Mouse (Mus musculus) embryonic facial prominence, embryonic 14.5 days (tissue): ENCODE results near the gene Smyd3. TPM values are rescaled to one million over a fixed set of nuclear protein-coding genes. Genes with fewer than 3 reads are reported as not detected.
A peak's percentile ranks its signal among the peaks of the same experiment; 100 is the strongest.

ENCODE experiments used
- ATAC-seq: fragments of 200-750 bp; cut with Nextera tagmentation; 2 replicates; pipeline ENCODE4 v1.8.0; 2017; ENCODE audit warnings: low read depth, moderate number of reproducible peaks, moderate TSS enrichment
- DNase-seq: peaks from one replicate; pipeline ENCODE4 v3.0.0-alpha.2; 2015; ENCODE audit warnings: low spot score
- H3K27ac ChIP-seq: fragments of 300-500 bp; sonication (generic); replicated peaks from 2 replicates; pipeline ENCODE4 v1.5.1; 2014; ENCODE audit warnings: low read depth, mild to moderate bottlenecking, low read length, moderate library complexity
- H3K27me3 ChIP-seq: fragments of 300-500 bp; sonication (generic); replicated peaks from 2 replicates; pipeline ENCODE4 v1.6.1; 2014; ENCODE audit warnings: low read length; ENCODE audit not compliant: control insufficient read depth, insufficient read depth
- H3K36me3 ChIP-seq: fragments of 300-500 bp; sonication (generic); 2 replicates; pipeline ENCODE4 v1.6.1; 2014; ENCODE audit warnings: low read length, mixed read lengths; ENCODE audit not compliant: control insufficient read depth, insufficient read depth
- H3K4me1 ChIP-seq: fragments of 300-500 bp; sonication (generic); 2 replicates; pipeline ENCODE4 v1.6.1; 2014; ENCODE audit warnings: antibody characterized with exemption, low read length; ENCODE audit not compliant: control insufficient read depth, insufficient read depth
- H3K4me2 ChIP-seq: fragments of 300-500 bp; sonication (generic); 2 replicates; pipeline ENCODE4 v1.6.1; 2014; ENCODE audit warnings: low read depth, mild to moderate bottlenecking, low read length, moderate library complexity, mixed read lengths
- H3K4me3 ChIP-seq: fragments of 300-500 bp; sonication (generic); 2 replicates; pipeline ENCODE4 v1.5.1; 2014; ENCODE audit warnings: low read depth, mild to moderate bottlenecking, low read length
- H3K9ac ChIP-seq: fragments of 300-500 bp; sonication (generic); 2 replicates; pipeline ENCODE4 v1.6.1; 2014; ENCODE audit warnings: low read depth, mild to moderate bottlenecking, low read length, moderate library complexity, mixed read lengths
- H3K9me3 ChIP-seq: fragments of 300-500 bp; sonication (generic); 2 replicates; pipeline ENCODE4 v1.6.1; 2016; ENCODE audit warnings: low read length; ENCODE audit not compliant: control insufficient read depth
- WGBS: fragments of 180-500 bp; shearing (Covaris S2); extraction: QIAGEN DNeasy Blood & Tissue Kit; methylation state at CpG from one replicate; pipeline ENCODE4 v1.1.7; 2014; 5-methylcytosine and 5-hydroxymethylcytosine counted together
- polyA plus RNA-seq: library from polyadenylated mRNA; unstranded; fragments of >200 nt; fragmentation: Nextera tagmentation; extraction: Ambion mirVana; gene quantifications from 2 replicates; pipeline ENCODE4 v1.2.1, GENCODE M21; 2014

Smyd3 gene
- polyA plus RNA-seq, 1 experiment from 2014 or later = 16.7 TPM

DNA sequence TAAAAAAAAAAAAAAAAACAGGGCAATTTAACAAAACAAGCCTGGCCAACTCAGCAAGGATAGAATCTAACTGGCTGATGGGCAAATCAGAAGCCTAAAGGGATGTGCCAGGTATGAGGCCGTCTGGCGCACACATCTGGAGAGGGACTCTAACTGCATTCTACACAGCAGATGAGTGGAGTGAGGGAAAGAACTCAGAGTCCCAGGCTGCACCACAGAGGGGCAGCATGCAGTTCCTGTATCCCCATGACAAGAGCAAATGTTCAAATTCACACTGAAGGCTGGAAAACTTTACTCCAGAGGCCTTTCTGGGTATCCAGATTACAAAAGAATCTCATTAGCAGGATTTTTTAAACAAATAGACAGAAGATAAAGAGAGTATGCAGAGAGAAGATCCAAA is 366.6 kb downstream of the Smyd3 start:
- Histone ChIP-seq H3K4me2 (no peak overlapping the region), H3K4me3 (no peak overlapping the region), H3K36me3 (no peaks in the 10 kb centered on the region), H3K9ac (no peak overlapping the region), H3K27me3 (no peaks in the 10 kb centered on the region), H3K4me1 (peaks cover 19% of the 10 kb centered on the region), H3K9me3 (no peaks in the 10 kb centered on the region), H3K27ac (no peak overlapping the region)
- DNase-seq (no peak), ATAC-seq (no peak)
- 58% methylated on average over 2 of the region's 2 CpGs for WGBS

GRCm38 (mm10) chr1:179149468-179150140 is 368.2 kb downstream of the Smyd3 start:
- H3K9ac ChIP-seq = no peak overlapping the region
- ATAC-seq (no peak), DNase-seq (no peak)
- H3K36me3 ChIP-seq = no peaks in the 10 kb centered on the region
- peaks cover 31% of the 10 kb centered on the region for H3K4me1 ChIP-seq
- H3K27ac ChIP-seq = no peak overlapping the region
- H3K27me3 ChIP-seq = no peaks in the 10 kb centered on the region
- 72% methylated on average over 5 of the region's 5 CpGs for WGBS
- H3K4me2 ChIP-seq = no peak overlapping the region
- H3K9me3 ChIP-seq = no peaks in the 10 kb centered on the region
- H3K4me3 ChIP-seq = no peak overlapping the region

- Histone ChIP-seq H3K9me3 (no peaks in the 10 kb centered on the region), H3K27me3 (no peaks in the 10 kb centered on the region), H3K36me3 (no peaks in the 10 kb centered on the region), H3K9ac (no peak overlapping the region), H3K4me2 (peak overlapping the region; percentile 17; the same call in 1 of the 2 replicates), H3K27ac (peak overlapping the region; percentile 67), H3K4me3 (no peak overlapping the region), H3K4me1 (peaks cover 45% of the 10 kb centered on the region)
- 19% methylated on average over 9 of the region's 9 CpGs for WGBS
- ATAC-seq (peak; percentile 54), DNase-seq (peak; percentile 80)
These were observed 371.1 kb downstream of the Smyd3 start for GRCm38 (mm10) chr1:179146730-179147167.

DNA sequence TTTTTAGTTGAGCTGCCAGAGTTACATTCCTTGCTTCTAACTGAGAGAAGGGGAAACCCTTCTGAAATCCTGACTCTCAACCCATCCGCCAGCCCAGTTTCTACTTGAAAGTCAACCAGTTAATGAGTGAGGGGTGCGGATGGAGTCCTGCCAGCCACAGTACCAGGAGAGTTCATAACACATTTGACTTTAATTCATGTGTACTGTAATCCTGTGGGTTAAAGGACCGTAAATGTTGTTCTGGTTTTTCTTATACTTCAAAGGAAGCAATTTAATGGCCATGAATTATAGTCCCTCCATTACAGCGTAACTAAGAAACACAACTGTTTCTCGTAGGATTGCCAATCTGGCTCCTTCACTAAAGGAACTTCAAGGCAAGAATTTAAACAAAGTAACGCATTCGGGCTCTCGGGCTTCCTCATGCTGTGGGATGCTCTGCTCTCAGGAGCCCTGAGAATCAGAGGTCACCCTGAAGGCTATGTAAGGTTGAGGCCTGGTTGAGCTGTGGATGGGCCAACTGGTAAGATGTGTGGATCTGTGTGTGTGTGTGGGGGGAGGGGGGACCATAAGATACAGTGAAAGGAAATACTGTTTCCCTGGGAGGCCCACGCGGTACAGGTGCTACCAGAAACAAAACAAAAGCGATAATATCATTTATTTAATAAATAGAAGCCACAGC is 374.5 kb downstream of the Smyd3 start:
- DNase-seq = peak; percentile 78
- 51% methylated on average over 11 of the region's 11 CpGs for WGBS
- H3K27ac ChIP-seq = peak overlapping the region; percentile 69; the same call in 1 of the 2 replicates

GRCm38 (mm10) chr1:179142177-179142576 is 375.7 kb downstream of the Smyd3 start:
- peaks cover 38% of the 10 kb centered on the region for H3K4me1 ChIP-seq
- H3K27me3 ChIP-seq = no peaks in the 10 kb centered on the region
- WGBS = 40% methylated on average over 3 of the region's 3 CpGs
- no peak overlapping the region for H3K9ac ChIP-seq
- no peak overlapping the region for H3K4me3 ChIP-seq
- no peak overlapping the region for H3K27ac ChIP-seq
- DNase-seq (peak; percentile 85), ATAC-seq (peak; percentile 45)
- H3K36me3 ChIP-seq = no peaks in the 10 kb centered on the region
- H3K4me2 ChIP-seq = no peak overlapping the region
- H3K9me3 ChIP-seq = no peaks in the 10 kb centered on the region

More for the DNA sequence above, 374.5 kb downstream of the Smyd3 start:
- Histone ChIP-seq H3K36me3 (no peaks in the 10 kb centered on the region), H3K4me1 (peaks cover 47% of the 10 kb centered on the region), H3K4me3 (no peak overlapping the region), H3K4me2 (no peak overlapping the region), H3K9ac (no peak overlapping the region), H3K27me3 (no peaks in the 10 kb centered on the region), H3K9me3 (no peaks in the 10 kb centered on the region)
- peak; percentile 4; the same call in 1 of the 2 replicates for ATAC-seq

- Histone ChIP-seq H3K4me1 (peaks cover 37% of the 10 kb centered on the region), H3K9me3 (no peaks in the 10 kb centered on the region), H3K27ac (no peak overlapping the region), H3K27me3 (no peaks in the 10 kb centered on the region), H3K9ac (no peak overlapping the region), H3K36me3 (no peaks in the 10 kb centered on the region), H3K4me2 (no peak overlapping the region; the same call in 1 of the 2 replicates), H3K4me3 (no peak overlapping the region)
- ATAC-seq = no peak
- 59% methylated on average over 12 of the region's 12 CpGs for WGBS
- DNase-seq = no peak
These were observed 376.7 kb downstream of the Smyd3 start for GRCm38 (mm10) chr1:179141071-179141650.

- Histone ChIP-seq H3K27ac (no peak overlapping the region), H3K27me3 (no peaks in the 10 kb centered on the region), H3K36me3 (0 out of 2 replicates have a peak, but pooled peaks cover 4% of the 10 kb centered on the region), H3K4me3 (no peak overlapping the region), H3K9me3 (peaks cover 7% of the 10 kb centered on the region), H3K4me2 (0 out of 2 replicates have a peak overlapping the region, but pooled peaks have one; percentile 14), H3K4me1 (peaks cover 14% of the 10 kb centered on the region), H3K9ac (no peak overlapping the region)
- 58% methylated on average over 3 of the region's 3 CpGs for WGBS
- ATAC-seq (0 out of 2 replicates have a peak, but pooled peaks have one; percentile 8), DNase-seq (no peak)
These were observed 380.7 kb downstream of the Smyd3 start for GRCm38 (mm10) chr1:179137145-179137477.

DNA sequence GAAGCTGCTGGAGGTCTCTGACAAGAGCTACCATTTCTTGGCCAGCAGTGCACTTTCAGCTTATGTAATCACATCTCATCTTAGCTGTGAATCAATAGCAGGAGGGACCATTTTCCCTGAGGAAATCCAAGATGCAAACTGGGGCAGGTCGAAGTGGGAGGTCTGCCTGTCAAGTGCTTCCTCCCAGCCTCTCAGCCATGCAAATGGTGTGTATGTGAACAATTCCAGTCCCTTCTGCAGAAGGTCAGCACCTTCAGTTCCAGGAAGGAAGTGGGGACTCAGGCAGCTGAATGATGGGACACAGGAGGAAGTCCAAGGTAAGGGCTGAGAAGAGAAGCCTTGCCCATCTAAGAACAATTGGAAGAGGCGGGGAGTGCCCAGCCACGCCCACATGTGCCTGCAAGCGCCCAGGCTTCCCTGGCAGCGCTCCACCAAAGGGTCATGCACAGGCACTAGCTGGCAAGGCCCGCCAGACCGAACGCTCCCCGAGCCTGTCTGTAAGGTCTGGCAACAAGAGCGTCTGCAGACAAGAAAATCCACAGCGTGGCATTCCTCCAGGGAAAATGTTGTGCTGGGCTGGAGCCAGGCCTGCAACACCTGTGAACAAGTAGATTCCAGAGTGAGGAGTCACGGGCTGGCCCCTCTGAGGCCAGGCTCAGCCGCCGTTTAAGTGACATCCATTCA is 381.2 kb downstream of the Smyd3 start:
- H3K27ac ChIP-seq = peak overlapping the region; percentile 36; the same call in 1 of the 2 replicates
- peaks cover 11% of the 10 kb centered on the region for H3K4me1 ChIP-seq
- ATAC-seq = peak; percentile 76

More for the DNA sequence above, 381.2 kb downstream of the Smyd3 start:
- Histone ChIP-seq H3K4me2 (peak overlapping the region; percentile 14; the same call in 1 of the 2 replicates), H3K4me3 (no peak overlapping the region), H3K9me3 (peaks cover 7% of the 10 kb centered on the region), H3K36me3 (0 out of 2 replicates have a peak, but pooled peaks cover 4% of the 10 kb centered on the region), H3K27me3 (no peaks in the 10 kb centered on the region), H3K9ac (no peak overlapping the region)
- 27% methylated on average over 14 of the region's 14 CpGs for WGBS
- peak; percentile 85 for DNase-seq
